Mouse (Mus musculus): ENCODE data around the gene Prim2. TPM values are rescaled to one million over a fixed set of nuclear protein-coding genes. Genes with fewer than 3 reads are reported as not detected.

Gene Prim2
- polyA plus RNA-seq, 1 experiment, result 8.9 TPM

GRCm38 (mm10) chr1:33594966-33595365 lies 74.6 kb downstream of the Prim2 start:
- Histone ChIP-seq H3K27ac (ENCODE audit: insufficient read depth, low read length) (no peak overlapping the region), H3K4me1 (ENCODE audit: control insufficient read depth, insufficient read depth, low read length) (no peaks in the 10 kb centered on the region), H3K4me3 (ENCODE audit: insufficient read depth, low read length) (no peak overlapping the region)
- TF ChIP-seq CTCF (IDR thresholded peaks at IDR 0.05; ENCODE audit: extremely low read depth, insufficient read depth, low read length) (no peak), POLR2A (IDR thresholded peaks at IDR 0.05; ENCODE audit: extremely low read depth, insufficient read depth, low read length) (no peak)

- Histone ChIP-seq H3K4me3 (ENCODE audit: insufficient read depth, low read length) (no peak overlapping the region), H3K27ac (ENCODE audit: insufficient read depth, low read length) (no peak overlapping the region), H3K4me1 (ENCODE audit: control insufficient read depth, insufficient read depth, low read length) (no peaks in the 10 kb centered on the region)
- no peak for TF ChIP-seq POLR2A (IDR thresholded peaks at IDR 0.05; ENCODE audit: extremely low read depth, insufficient read depth, low read length)
- TF ChIP-seq CTCF (IDR thresholded peaks at IDR 0.05; ENCODE audit: extremely low read depth, insufficient read depth, low read length), result no peak
Measured at GRCm38 (mm10) chr1:33593718-33594388, 75.7 kb downstream of the Prim2 start.

GRCm38 (mm10) chr1:33591997-33592608 lies 77.5 kb downstream of the Prim2 start:
- Histone ChIP-seq H3K4me1 (ENCODE audit: control insufficient read depth, insufficient read depth, low read length) (no peaks in the 10 kb centered on the region), H3K4me3 (ENCODE audit: insufficient read depth, low read length) (no peak overlapping the region)
- TF ChIP-seq POLR2A (IDR thresholded peaks at IDR 0.05; ENCODE audit: extremely low read depth, insufficient read depth, low read length), result no peak
- no peak for TF ChIP-seq CTCF (IDR thresholded peaks at IDR 0.05; ENCODE audit: extremely low read depth, insufficient read depth, low read length)

GRCm38 (mm10) chr1:33590556-33591411 lies 78.8 kb downstream of the Prim2 start:
- Histone ChIP-seq H3K27ac (ENCODE audit: insufficient read depth, low read length) (no peak overlapping the region), H3K4me1 (ENCODE audit: control insufficient read depth, insufficient read depth, low read length) (no peaks in the 10 kb centered on the region), H3K4me3 (ENCODE audit: insufficient read depth, low read length) (no peak overlapping the region)
- TF ChIP-seq POLR2A (IDR thresholded peaks at IDR 0.05; ENCODE audit: extremely low read depth, insufficient read depth, low read length) (no peak), CTCF (IDR thresholded peaks at IDR 0.05; ENCODE audit: extremely low read depth, insufficient read depth, low read length) (no peak)

More at GRCm38 (mm10) chr1:33591997-33592608, 77.5 kb downstream of the Prim2 start:
- no peak overlapping the region for H3K27ac ChIP-seq (ENCODE audit: insufficient read depth, low read length)

- Histone ChIP-seq H3K27ac (ENCODE audit: insufficient read depth, low read length) (no peak overlapping the region), H3K4me1 (ENCODE audit: control insufficient read depth, insufficient read depth, low read length) (no peaks in the 10 kb centered on the region), H3K4me3 (ENCODE audit: insufficient read depth, low read length) (no peak overlapping the region)
- TF ChIP-seq CTCF (IDR thresholded peaks at IDR 0.05; ENCODE audit: extremely low read depth, insufficient read depth, low read length) (no peak), POLR2A (IDR thresholded peaks at IDR 0.05; ENCODE audit: extremely low read depth, insufficient read depth, low read length) (no peak)
Measured at GRCm38 (mm10) chr1:33589531-33589930, 80.1 kb downstream of the Prim2 start.

- Histone ChIP-seq H3K4me3 (ENCODE audit: insufficient read depth, low read length) (no peak overlapping the region), H3K27ac (ENCODE audit: insufficient read depth, low read length) (no peak overlapping the region), H3K4me1 (ENCODE audit: control insufficient read depth, insufficient read depth, low read length) (no peaks in the 10 kb centered on the region)
- TF ChIP-seq POLR2A (IDR thresholded peaks at IDR 0.05; ENCODE audit: extremely low read depth, insufficient read depth, low read length) (no peak), CTCF (IDR thresholded peaks at IDR 0.05; ENCODE audit: extremely low read depth, insufficient read depth, low read length) (no peak)
Measured at GRCm38 (mm10) chr1:33588557-33588956, 81.0 kb downstream of the Prim2 start.

- Histone ChIP-seq H3K27ac (ENCODE audit: insufficient read depth, low read length) (no peak overlapping the region), H3K4me1 (ENCODE audit: control insufficient read depth, insufficient read depth, low read length) (no peaks in the 10 kb centered on the region), H3K4me3 (ENCODE audit: insufficient read depth, low read length) (no peak overlapping the region)
- no peak for TF ChIP-seq CTCF (IDR thresholded peaks at IDR 0.05; ENCODE audit: extremely low read depth, insufficient read depth, low read length)
Measured at GRCm38 (mm10) chr1:33584590-33584978, 85.0 kb downstream of the Prim2 start.

- Histone ChIP-seq H3K4me3 (ENCODE audit: insufficient read depth, low read length) (no peak overlapping the region), H3K27ac (ENCODE audit: insufficient read depth, low read length) (no peak overlapping the region), H3K4me1 (ENCODE audit: control insufficient read depth, insufficient read depth, low read length) (no peaks in the 10 kb centered on the region)
- TF ChIP-seq POLR2A (IDR thresholded peaks at IDR 0.05; ENCODE audit: extremely low read depth, insufficient read depth, low read length) (no peak), CTCF (IDR thresholded peaks at IDR 0.05; ENCODE audit: extremely low read depth, insufficient read depth, low read length) (no peak)
Measured at GRCm38 (mm10) chr1:33583817-33584589, 85.6 kb downstream of the Prim2 start.

GRCm38 (mm10) chr1:33578593-33578992 lies 91.0 kb downstream of the Prim2 start:
- Histone ChIP-seq H3K4me1 (ENCODE audit: control insufficient read depth, insufficient read depth, low read length) (no peaks in the 10 kb centered on the region), H3K4me3 (ENCODE audit: insufficient read depth, low read length) (no peak overlapping the region), H3K27ac (ENCODE audit: insufficient read depth, low read length) (no peak overlapping the region)
- TF ChIP-seq POLR2A (IDR thresholded peaks at IDR 0.05; ENCODE audit: extremely low read depth, insufficient read depth, low read length) (no peak), CTCF (IDR thresholded peaks at IDR 0.05; ENCODE audit: extremely low read depth, insufficient read depth, low read length) (no peak)
